Mouse (Mus musculus): Measurements from ENCODE around the gene Etl4.

DNA sequence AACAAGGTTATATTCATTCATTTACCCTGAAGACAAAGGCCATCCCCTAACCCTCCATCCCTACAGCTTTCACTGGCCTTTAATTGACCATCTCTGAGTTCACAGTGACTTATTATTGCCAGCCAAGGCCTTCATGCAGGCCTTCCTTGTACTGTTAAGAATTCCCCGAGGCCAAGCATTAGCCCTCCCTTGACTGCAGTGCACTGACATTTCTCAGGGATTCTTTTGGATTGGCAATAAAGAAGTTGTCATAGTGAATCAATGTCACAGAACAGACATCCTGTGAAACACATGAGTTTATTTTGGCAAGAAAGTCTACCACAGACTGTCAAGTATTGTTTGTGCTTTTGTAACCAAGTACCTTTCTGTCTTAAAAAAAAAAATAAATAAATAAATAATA is 257.5 kb downstream of the Etl4 start:
- TF ChIP-seq CTCF (IDR thresholded peaks at IDR 0.05; ENCODE audit: low read depth) (no peak), EP300 (optimal IDR thresholded peaks at IDR 0.05) (no peak)
